Mouse (Mus musculus) midbrain, embryonic 10.5 days (tissue): ENCODE measurements around the gene Hmces. TPM values are rescaled to one million over a fixed set of nuclear protein-coding genes. Genes with fewer than 3 reads are reported as not detected.
A peak's percentile ranks its signal among the peaks of the same experiment; 100 is the strongest.

Experiments used
- DNase-seq: peaks from one replicate; pipeline ENCODE4 v3.0.0-alpha.2; 2017; ENCODE audit warnings: low spot score
- H3K27ac ChIP-seq: fragments of 300-500 bp; sonication (generic); replicated peaks from 2 replicates; pipeline ENCODE4 v1.5.1; 2016; ENCODE audit warnings: mild to moderate bottlenecking
- H3K27me3 ChIP-seq: fragments of 300-500 bp; sonication (generic); 2 replicates; pipeline ENCODE4 v1.6.1; 2016; ENCODE audit warnings: low read depth, mild to moderate bottlenecking; ENCODE audit not compliant: poor library complexity, severe bottlenecking
- H3K36me3 ChIP-seq: fragments of 300-500 bp; sonication (generic); 2 replicates; pipeline ENCODE4 v1.6.1; 2016; ENCODE audit warnings: mild to moderate bottlenecking, moderate library complexity
- H3K4me1 ChIP-seq: fragments of 300-500 bp; sonication (generic); 2 replicates; pipeline ENCODE4 v1.6.1; 2016
- H3K4me3 ChIP-seq: fragments of 300-500 bp; sonication (generic); 2 replicates; pipeline ENCODE4 v1.5.1; 2016; ENCODE audit warnings: mild to moderate bottlenecking, moderate library complexity
- H3K9me3 ChIP-seq: fragments of 300-500 bp; sonication (generic); replicated peaks from 2 replicates; pipeline ENCODE4 v1.6.1; 2016; ENCODE audit warnings: mild to moderate bottlenecking
- WGBS: fragments of 180-500 bp; shearing (Covaris S2); methylation state at CpG from one replicate; pipeline ENCODE4 v1.1.7; 2016; 5-methylcytosine and 5-hydroxymethylcytosine counted together
- polyA plus RNA-seq: library from polyadenylated mRNA; unstranded; fragments of >200 nt; fragmentation: Nextera tagmentation; extraction: Ambion mirVana; gene quantifications from 2 replicates; pipeline ENCODE4 v1.2.1, GENCODE M21; 2016

Hmces gene
- 53.8 and 56.8 TPM in 2 replicates for polyA plus RNA-seq

DNA sequence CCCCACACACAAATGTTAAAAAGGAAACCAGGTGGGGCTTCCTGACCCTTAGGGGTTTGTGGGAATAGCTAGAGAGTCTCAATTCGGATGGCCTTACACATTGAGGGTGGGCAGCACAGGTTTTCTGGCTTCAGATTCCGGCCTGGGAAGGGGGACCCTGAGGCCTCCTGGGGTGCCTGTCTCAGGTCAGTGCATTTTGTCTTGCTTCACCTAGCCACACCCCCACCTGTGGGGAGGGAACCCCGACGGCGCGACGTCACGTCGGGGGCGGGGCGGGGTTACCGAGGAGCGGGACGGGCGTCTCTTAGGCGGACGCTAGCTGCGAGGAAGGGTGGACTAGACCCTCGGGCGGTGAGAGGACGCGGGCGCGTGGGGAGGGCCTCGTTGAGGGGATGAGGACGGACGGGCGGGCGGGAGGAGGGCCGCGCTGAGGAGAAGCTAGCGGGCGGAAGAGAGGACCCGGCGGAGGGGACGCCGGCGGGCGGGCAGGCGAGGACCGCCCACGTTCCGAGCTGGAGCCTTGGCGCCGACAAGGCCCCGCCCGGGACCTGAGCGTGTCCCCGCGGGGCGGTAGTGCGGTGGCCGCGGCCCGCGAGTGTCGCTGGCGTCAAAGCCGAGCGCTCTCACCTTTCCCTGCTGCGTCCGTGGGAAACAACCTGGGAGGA lies at the start of gene Hmces:
TSS of gene Hmces (plus strand) at position 275 of the 665 bp plus-strand sequence.
- H3K9me3 ChIP-seq, result no peaks in the 10 kb centered on the region
- peak within 1 kb of the TSS; percentile 76 for H3K4me3 ChIP-seq
- WGBS, result under 1% methylated on average over 59 of the region's 62 CpGs
- H3K27me3 ChIP-seq, result no peaks in the 10 kb centered on the region
- H3K27ac ChIP-seq, result peak within 1 kb of the TSS; percentile 89
- peaks cover 75% of the 10 kb centered on the region for H3K36me3 ChIP-seq
- peak; percentile 72 for DNase-seq
- H3K4me1 ChIP-seq, result peaks cover 19% of the 10 kb centered on the region

DNA sequence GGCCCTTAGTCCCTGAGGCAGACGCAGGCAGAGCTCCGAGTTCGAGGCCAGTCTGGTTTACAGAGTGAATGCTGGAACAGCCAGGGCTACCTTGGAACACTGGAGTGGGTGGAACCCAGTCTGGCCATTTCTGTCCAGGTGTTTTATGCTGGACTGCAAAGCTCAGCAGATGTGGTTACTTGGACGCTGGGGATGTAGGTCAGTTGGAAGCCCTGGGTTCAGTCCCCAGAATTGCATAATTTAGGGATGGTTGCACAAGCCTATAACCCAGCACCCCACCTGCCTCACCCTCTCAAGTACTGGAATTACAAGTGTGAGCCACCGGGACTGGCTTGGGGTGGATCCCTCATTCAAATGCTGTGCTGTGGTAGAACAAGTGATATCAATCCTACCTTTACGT lies 47.5 kb upstream of the Hmces start:
- no peaks in the 10 kb centered on the region for H3K9me3 ChIP-seq
- no peak overlapping the region for H3K4me3 ChIP-seq
- no peaks in the 10 kb centered on the region for H3K4me1 ChIP-seq
- WGBS, result 82% methylated on average over 6 of the region's 6 CpGs
- DNase-seq, result no peak
- no peak overlapping the region for H3K27ac ChIP-seq
- H3K36me3 ChIP-seq, result no peaks in the 10 kb centered on the region
- H3K27me3 ChIP-seq, result no peaks in the 10 kb centered on the region

DNA sequence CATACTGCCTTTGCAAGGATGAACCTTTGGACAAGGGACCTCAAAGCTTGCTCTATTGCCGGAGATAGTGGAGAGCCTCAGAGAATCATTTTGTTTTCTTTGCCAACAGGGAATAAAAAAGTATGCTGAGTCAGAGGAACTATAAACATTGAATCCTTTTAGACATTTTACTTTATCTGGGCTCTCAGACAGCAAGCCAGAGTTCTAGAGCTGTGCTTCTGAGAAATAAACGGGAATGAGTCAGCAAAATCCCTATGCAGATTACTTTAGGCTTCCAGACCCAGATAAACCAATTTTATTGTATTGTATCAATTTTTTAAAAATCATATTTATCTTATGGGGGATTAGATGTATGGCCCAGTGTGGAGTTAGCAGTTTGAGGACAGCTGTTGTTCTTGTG lies 46.5 kb upstream of the Hmces start:
- DNase-seq, result no peak
- 84% methylated on average over 2 of the region's 2 CpGs for WGBS
- H3K4me3 ChIP-seq, result no peak overlapping the region
- H3K9me3 ChIP-seq, result no peaks in the 10 kb centered on the region
- no peaks in the 10 kb centered on the region for H3K4me1 ChIP-seq
- no peaks in the 10 kb centered on the region for H3K27me3 ChIP-seq
- H3K27ac ChIP-seq, result no peak overlapping the region
- no peaks in the 10 kb centered on the region for H3K36me3 ChIP-seq

GRCm38 (mm10) chr6:87868871-87869506 lies 44.7 kb upstream of the Hmces start:
- H3K9me3 ChIP-seq, result no peaks in the 10 kb centered on the region
- no peak overlapping the region for H3K4me3 ChIP-seq
- no peaks in the 10 kb centered on the region for H3K4me1 ChIP-seq
- no peaks in the 10 kb centered on the region for H3K27me3 ChIP-seq
- 83% methylated on average over 9 of the region's 9 CpGs for WGBS
- H3K27ac ChIP-seq, result no peak overlapping the region
- H3K36me3 ChIP-seq, result no peaks in the 10 kb centered on the region
- no peak for DNase-seq

DNA sequence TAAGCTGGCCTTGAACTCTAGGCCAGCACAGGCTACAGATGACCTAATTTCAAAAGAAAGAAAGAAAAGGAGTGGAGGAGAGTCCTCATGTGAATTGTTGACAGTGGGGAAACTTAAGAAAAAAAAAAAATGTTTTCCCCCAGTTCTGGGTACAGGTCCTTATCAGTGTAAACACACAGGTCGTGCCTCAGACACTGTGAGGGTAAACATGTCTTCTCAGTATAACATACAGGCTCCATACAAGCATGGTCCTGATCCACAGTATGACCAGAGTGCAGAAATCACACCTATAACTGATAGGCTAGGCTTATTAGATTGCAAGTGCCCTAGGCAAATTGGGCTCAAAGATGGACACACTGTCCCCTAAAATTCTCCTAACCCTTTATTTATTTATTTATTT lies 43.3 kb upstream of the Hmces start:
- H3K27ac ChIP-seq, result no peak overlapping the region
- 76% methylated on average over 1 of the region's 1 CpGs for WGBS
- no peaks in the 10 kb centered on the region for H3K36me3 ChIP-seq
- H3K9me3 ChIP-seq, result no peaks in the 10 kb centered on the region
- no peaks in the 10 kb centered on the region for H3K27me3 ChIP-seq
- DNase-seq, result no peak
- no peaks in the 10 kb centered on the region for H3K4me1 ChIP-seq
- no peak overlapping the region for H3K4me3 ChIP-seq

DNA sequence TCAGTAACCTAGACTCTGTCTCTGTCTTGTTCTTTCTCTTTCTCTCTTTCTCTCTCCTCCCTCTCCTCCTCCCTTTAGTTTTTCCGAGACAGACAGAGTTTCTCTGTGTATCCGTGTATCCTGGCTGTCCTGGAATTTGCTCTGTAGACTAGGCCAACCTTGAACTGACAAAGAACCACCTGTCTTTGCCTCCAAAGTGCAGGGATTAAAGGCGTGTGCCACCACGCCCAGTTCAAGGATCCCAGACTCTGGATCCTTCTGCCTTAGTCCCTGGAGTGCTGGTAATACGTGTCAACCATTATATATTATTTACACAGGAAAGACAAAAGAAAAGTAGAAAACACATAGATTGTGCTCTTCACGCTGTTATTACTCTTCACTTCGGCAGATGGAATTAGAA lies 42.5 kb upstream of the Hmces start:
- Histone ChIP-seq H3K4me1 (no peaks in the 10 kb centered on the region), H3K4me3 (no peak overlapping the region), H3K27ac (no peak overlapping the region), H3K27me3 (no peaks in the 10 kb centered on the region), H3K9me3 (no peaks in the 10 kb centered on the region), H3K36me3 (no peaks in the 10 kb centered on the region)
- no peak for DNase-seq
- WGBS, result 90% methylated on average over 7 of the region's 7 CpGs

- DNase-seq, result no peak
- no peaks in the 10 kb centered on the region for H3K27me3 ChIP-seq
- no peaks in the 10 kb centered on the region for H3K9me3 ChIP-seq
- H3K4me3 ChIP-seq, result no peak overlapping the region
- WGBS, result 50% methylated on average over 1 of the region's 1 CpGs
- no peaks in the 10 kb centered on the region for H3K4me1 ChIP-seq
- H3K36me3 ChIP-seq, result no peaks in the 10 kb centered on the region
- no peak overlapping the region for H3K27ac ChIP-seq
Observed at GRCm38 (mm10) chr6:87873104-87873503, 40.6 kb upstream of the Hmces start.

DNA sequence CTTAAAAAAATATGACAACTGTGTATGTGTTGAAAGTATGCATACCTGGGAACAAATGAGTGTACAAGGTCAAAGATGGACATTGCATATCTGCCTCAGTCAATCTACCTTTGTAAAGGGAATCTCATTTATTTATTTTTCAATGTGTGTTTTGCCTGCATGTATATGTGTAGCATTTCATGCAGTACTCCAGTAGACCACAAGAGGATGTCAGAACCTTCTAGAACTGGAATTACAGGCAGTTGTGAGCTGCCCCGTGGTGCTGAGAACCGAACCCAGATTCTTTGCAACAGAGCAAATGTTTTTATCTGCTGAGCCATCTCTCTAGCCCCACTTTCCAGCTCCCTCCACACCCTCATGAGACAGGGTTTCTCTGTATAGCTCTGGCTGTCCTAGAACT lies 39.8 kb upstream of the Hmces start:
- Histone ChIP-seq H3K4me1 (no peaks in the 10 kb centered on the region), H3K9me3 (no peaks in the 10 kb centered on the region), H3K4me3 (no peak overlapping the region), H3K27ac (no peak overlapping the region), H3K27me3 (no peaks in the 10 kb centered on the region), H3K36me3 (no peaks in the 10 kb centered on the region)
- no peak for DNase-seq
- 89% methylated on average over 2 of the region's 2 CpGs for WGBS

DNA sequence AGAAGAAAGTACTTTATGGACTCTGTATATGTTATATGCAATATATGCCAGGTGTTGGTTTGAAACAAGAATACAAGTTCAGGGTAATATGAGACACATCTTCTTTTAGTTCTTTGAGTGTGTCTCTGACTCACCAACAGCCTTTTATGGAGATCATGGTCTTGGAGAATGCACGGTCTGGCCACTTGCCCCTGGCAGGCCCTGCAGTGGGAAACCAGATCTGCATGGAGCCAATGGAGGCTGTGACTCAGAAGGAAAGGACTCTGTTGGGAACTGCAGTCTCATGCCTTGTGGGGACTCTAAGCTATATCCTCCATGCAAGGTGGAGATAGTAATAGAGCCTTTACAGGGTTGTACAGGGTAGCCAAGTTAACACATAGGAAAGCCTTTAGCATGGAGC lies 38.7 kb upstream of the Hmces start:
- H3K27ac ChIP-seq, result no peak overlapping the region
- H3K4me3 ChIP-seq, result no peak overlapping the region
- H3K9me3 ChIP-seq, result no peaks in the 10 kb centered on the region
- no peaks in the 10 kb centered on the region for H3K27me3 ChIP-seq
- WGBS, result 88% methylated on average over 1 of the region's 1 CpGs
- no peaks in the 10 kb centered on the region for H3K36me3 ChIP-seq
- no peaks in the 10 kb centered on the region for H3K4me1 ChIP-seq
- DNase-seq, result no peak

GRCm38 (mm10) chr6:87875562-87875961 lies 38.2 kb upstream of the Hmces start:
- WGBS, result 94% methylated on average over 7 of the region's 7 CpGs
- no peak for DNase-seq

GRCm38 (mm10) chr6:87876068-87876643 lies 37.6 kb upstream of the Hmces start:
- H3K27ac ChIP-seq, result no peak overlapping the region
- no peak for DNase-seq
- no peaks in the 10 kb centered on the region for H3K36me3 ChIP-seq
- H3K4me1 ChIP-seq, result no peaks in the 10 kb centered on the region
- no peak overlapping the region for H3K4me3 ChIP-seq
- WGBS, result 83% methylated on average over 13 of the region's 13 CpGs
- H3K9me3 ChIP-seq, result no peaks in the 10 kb centered on the region
- no peaks in the 10 kb centered on the region for H3K27me3 ChIP-seq

More at GRCm38 (mm10) chr6:87875562-87875961, 38.2 kb upstream of the Hmces start:
- no peaks in the 10 kb centered on the region for H3K9me3 ChIP-seq
- no peaks in the 10 kb centered on the region for H3K36me3 ChIP-seq
- H3K4me1 ChIP-seq, result no peaks in the 10 kb centered on the region
- no peaks in the 10 kb centered on the region for H3K27me3 ChIP-seq
- H3K4me3 ChIP-seq, result no peak overlapping the region
- no peak overlapping the region for H3K27ac ChIP-seq

DNA sequence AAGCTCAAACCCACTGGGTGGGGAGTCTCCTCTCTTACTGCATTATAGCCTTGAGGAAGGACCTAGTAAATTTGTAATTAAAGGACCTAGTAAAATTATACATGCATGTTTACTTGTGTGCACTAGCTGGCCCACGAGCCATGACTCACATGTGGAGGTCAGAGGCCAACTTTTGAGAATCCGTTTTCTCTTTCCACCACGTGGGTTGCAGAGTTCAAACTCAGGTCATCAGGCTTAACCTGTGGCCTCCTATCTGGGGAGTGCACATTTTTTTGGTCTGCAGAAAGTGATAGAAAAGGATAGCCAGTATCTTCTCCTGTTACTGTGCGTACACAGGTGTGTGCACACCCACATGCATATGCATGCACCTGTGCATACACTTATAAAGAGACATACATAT lies 34.7 kb upstream of the Hmces start:
- no peak overlapping the region for H3K4me3 ChIP-seq
- H3K4me1 ChIP-seq, result no peaks in the 10 kb centered on the region
- 68% methylated on average over 4 of the region's 4 CpGs for WGBS
- H3K27ac ChIP-seq, result no peak overlapping the region
- no peaks in the 10 kb centered on the region for H3K27me3 ChIP-seq
- DNase-seq, result no peak
- H3K9me3 ChIP-seq, result no peaks in the 10 kb centered on the region
- no peaks in the 10 kb centered on the region for H3K36me3 ChIP-seq

- Histone ChIP-seq H3K4me1 (no peaks in the 10 kb centered on the region), H3K9me3 (no peaks in the 10 kb centered on the region), H3K27me3 (no peaks in the 10 kb centered on the region), H3K4me3 (no peak overlapping the region), H3K27ac (no peak overlapping the region), H3K36me3 (no peaks in the 10 kb centered on the region)
- 72% methylated on average over 3 of the region's 3 CpGs for WGBS
- DNase-seq, result no peak
Observed at GRCm38 (mm10) chr6:87879628-87880027, 34.1 kb upstream of the Hmces start.
